Comparison of ENCODE assay signal across 12 mouse cellular contexts in genomic region chr2:174502831-174503460, GRCm38 (mm10). TPM values are rescaled to one million over a fixed set of nuclear protein-coding genes. Genes with fewer than 3 reads are reported as not detected.
DNase-seq lines count a peak whose midpoint lies in the region; ATAC-seq and TF ChIP-seq lines count a peak whose summit lies in the region.
"Had no signal": no experiment of that assay in that cellular context is flagged by ENCODE, and none has a peak within 500 bp of the region (broad histone marks: within the 10 kb centered on the region; RNA-seq: fewer than 3 reads in every experiment).

No protein-coding gene starts in this region.

- no peak for ATAC-seq in forebrain, embryonic 11.5 days (replicated peaks; ENCODE audit: low FRiP score)
- no peak for ATAC-seq in forebrain, postnatal 0 days
- ATAC-seq in kidney, embryonic 16.5 days (ENCODE audit: low FRiP score, low TSS enrichment), result peak; percentile 63; the same call in 1 of the 2 replicates

- in situ Hi-C loops in CH12.LX (cut with MboI; ENCODE audit: low pct_ligation_motif_present, low pct_unique_long_range_greater_than_20kb, low sequenced_read_pairs), result no loop called here

- no peak for TF ChIP-seq CTCF in forebrain, postnatal 0 days (IDR thresholded peaks at IDR 0.05; ENCODE audit: low read depth)
- no peak for TF ChIP-seq CTCF in CH12.LX (conservative IDR thresholded peaks at IDR 0.05 in 1 of 2, IDR thresholded peaks at IDR 0.05 in 1 of 2; ENCODE audit: low read depth in 2 of 2, low read length in 2 of 2)

- no peaks in the 10 kb centered on the region for H3K36me3 ChIP-seq in forebrain, embryonic 11.5 days (ENCODE audit: control insufficient read depth, insufficient read depth, low read length)
- H3K36me3 ChIP-seq in forebrain, postnatal 0 days (ENCODE audit: insufficient read depth), result no peaks in the 10 kb centered on the region
- H3K36me3 ChIP-seq in kidney, embryonic 16.5 days (ENCODE audit: insufficient read depth, low read length), result no peaks in the 10 kb centered on the region
- no peaks in the 10 kb centered on the region for H3K36me3 ChIP-seq in CH12.LX (replicated peaks in 1 of 2; ENCODE audit: control insufficient read depth in 1 of 2, insufficient read depth in 1 of 2, low read length in 1 of 2)
- H3K36me3 ChIP-seq: embryonic facial prominence, embryonic 10.5 days; forebrain, embryonic 15.5 days; liver, embryonic 15.5 days had no signal

- H3K9me3 ChIP-seq in forebrain, embryonic 11.5 days (ENCODE audit: control insufficient read depth, low read length), result no peaks in the 10 kb centered on the region
- no peaks in the 10 kb centered on the region for H3K9me3 ChIP-seq in forebrain, postnatal 0 days (ENCODE audit: low read length)
- H3K9me3 ChIP-seq in kidney, embryonic 16.5 days (ENCODE audit: low read length), result no peaks in the 10 kb centered on the region
- H3K9me3 ChIP-seq in CH12.LX (replicated peaks; ENCODE audit: low read length), result no peaks in the 10 kb centered on the region
- H3K9me3 ChIP-seq: embryonic facial prominence, embryonic 10.5 days; forebrain, embryonic 15.5 days; liver, embryonic 15.5 days had no signal

- H3K4me2 ChIP-seq in forebrain, embryonic 11.5 days (ENCODE audit: low read depth, low read length, severe bottlenecking), result no peak overlapping the region
- H3K4me2 ChIP-seq in forebrain, postnatal 0 days (ENCODE audit: low read depth), result no peak overlapping the region
- H3K4me2 ChIP-seq in kidney, embryonic 16.5 days (replicated peaks; ENCODE audit: low read depth, low read length), result peak overlapping the region; percentile 38
- peak overlapping the region; percentile 93 for H3K4me2 ChIP-seq in CH12.LX (ENCODE audit: insufficient read depth, low read depth, poor library complexity, severe bottlenecking)
- H3K4me2 ChIP-seq: forebrain, embryonic 15.5 days; liver, embryonic 15.5 days had no signal

- TF ChIP-seq RAD21 in CH12.LX (IDR thresholded peaks at IDR 0.05; ENCODE audit: low read depth, low read length), result no peak

- H3K4me1 ChIP-seq in forebrain, embryonic 11.5 days (replicated peaks; ENCODE audit: control insufficient read depth, insufficient read depth, low read length), result no peaks in the 10 kb centered on the region
- no peaks in the 10 kb centered on the region for H3K4me1 ChIP-seq in forebrain, postnatal 0 days (ENCODE audit: insufficient read depth)
- H3K4me1 ChIP-seq in kidney, embryonic 16.5 days (ENCODE audit: insufficient read depth, low read length), result peaks cover 13% of the 10 kb centered on the region; the same call in 1 of the 2 replicates
- H3K4me1 ChIP-seq in CH12.LX (ENCODE audit: control insufficient read depth in 1 of 2, insufficient read depth in 2 of 2), result peaks cover 2 to 10% of the 10 kb centered on the region in 2 experiments
- H3K4me1 ChIP-seq: liver, embryonic 15.5 days had no signal

- dilution Hi-C loops in CH12.LX (cut with MboI; ENCODE audit: extremely low pct_ligation_motif_present, extremely low pct_unique_long_range_greater_than_20kb, low sequenced_read_pairs), result no loop called here

- H3K27me3 ChIP-seq in forebrain, embryonic 11.5 days (ENCODE audit: control insufficient read depth, insufficient read depth, low read length), result no peaks in the 10 kb centered on the region
- no peaks in the 10 kb centered on the region for H3K27me3 ChIP-seq in forebrain, postnatal 0 days (ENCODE audit: insufficient read depth, low read length)
- no peaks in the 10 kb centered on the region for H3K27me3 ChIP-seq in kidney, embryonic 16.5 days (ENCODE audit: insufficient read depth, low read length)
- no peaks in the 10 kb centered on the region for H3K27me3 ChIP-seq in CH12.LX (replicated peaks)
- H3K27me3 ChIP-seq: forebrain, embryonic 15.5 days; liver, embryonic 15.5 days had no signal

- TF ChIP-seq POLR2A in CH12.LX (IDR thresholded peaks at IDR 0.05; ENCODE audit: low read depth, low read length), result peak; percentile 47

- 88% methylated on average over 25 of the region's 25 CpGs for WGBS in forebrain, embryonic 11.5 days
- WGBS in forebrain, postnatal 0 days, result 83% methylated on average over 25 of the region's 25 CpGs
- WGBS in kidney, embryonic 16.5 days, result 46% methylated on average over 25 of the region's 25 CpGs

- TF ChIP-seq EP300 in CH12.LX (IDR thresholded peaks at IDR 0.05; ENCODE audit: low read length), result no peak

- no peaks in the 10 kb centered on the region for H3K79me2 ChIP-seq in CH12.LX (replicated peaks; ENCODE audit: control insufficient read depth, extremely low read depth, insufficient read depth, poor library complexity, severe bottlenecking)

- no peak overlapping the region for H3K4me3 ChIP-seq in forebrain, embryonic 11.5 days (ENCODE audit: low read depth, low read length)
- no peak overlapping the region for H3K4me3 ChIP-seq in forebrain, postnatal 0 days (ENCODE audit: low read depth, low read length)
- H3K4me3 ChIP-seq in kidney, embryonic 16.5 days (ENCODE audit: low read length), result peak overlapping the region; percentile 11; the same call in 1 of the 2 replicates
- peak overlapping the region; percentile 26 to 63 (median 32) for H3K4me3 ChIP-seq in CH12.LX (replicated peaks in 1 of 3; ENCODE audit: low read depth in 2 of 3, low read length in 2 of 3, poor library complexity in 1 of 3)
- H3K4me3 ChIP-seq: embryonic facial prominence, embryonic 10.5 days; forebrain, embryonic 15.5 days; liver, embryonic 15.5 days had no signal

- DNase-seq in forebrain, embryonic 11.5 days (ENCODE audit: low spot score), result peak; percentile 44
- DNase-seq in forebrain, postnatal 0 days, result no peak
- DNase-seq in kidney, adult 8-10 months, result no peak
- DNase-seq in CH12.LX (ENCODE audit: extremely low read depth), result peak; percentile 52
- peak; percentile 49 for DNase-seq in brain, adult 2 months (ENCODE audit: low read depth, low spot score)
- no peak for DNase-seq in urinary bladder, adult 18-20 months (ENCODE audit: low spot score in 2 of 2)
- DNase-seq in layer of hippocampus, adult 11-12 months (ENCODE audit: low spot score), result no peak

- no peak overlapping the region for H3K9ac ChIP-seq in forebrain, embryonic 11.5 days (ENCODE audit: low read length)
- no peak overlapping the region for H3K9ac ChIP-seq in forebrain, postnatal 0 days
- H3K9ac ChIP-seq in kidney, embryonic 16.5 days (replicated peaks; ENCODE audit: low read length), result no peak overlapping the region
- H3K9ac ChIP-seq in CH12.LX (ENCODE audit: insufficient read depth, low read depth), result peak overlapping the region; percentile 64
- H3K9ac ChIP-seq: forebrain, embryonic 15.5 days; liver, embryonic 15.5 days had no signal

- H3K27ac ChIP-seq in forebrain, embryonic 11.5 days (ENCODE audit: low read depth, low read length), result no peak overlapping the region
- no peak overlapping the region for H3K27ac ChIP-seq in forebrain, postnatal 0 days (ENCODE audit: low read depth, low read length)
- no peak overlapping the region for H3K27ac ChIP-seq in kidney, embryonic 16.5 days (ENCODE audit: low read length)
- peak overlapping the region; percentile 46; the same call in 1 of the 2 replicates for H3K27ac ChIP-seq in CH12.LX (ENCODE audit: insufficient read depth, low read depth)
- H3K27ac ChIP-seq: embryonic facial prominence, embryonic 10.5 days; forebrain, embryonic 15.5 days; liver, embryonic 15.5 days; stomach, postnatal 0 days had no signal

TF ChIP-seq in CH12.LX, 34 proteins besides CTCF, POLR2A, EP300 and RAD21:
- TF ChIP-seq ELF1 (IDR thresholded peaks at IDR 0.05; ENCODE audit: low read depth, low read length) (0 out of 2 replicates have a peak, but pooled peaks have one; percentile 4), JUND (conservative IDR thresholded peaks at IDR 0.05; ENCODE audit: low read depth, low read length) (no peak), TBP (conservative IDR thresholded peaks at IDR 0.05; ENCODE audit: low read depth, low read length) (peak; percentile 62; the same call in 1 of the 2 replicates), HCFC1 (IDR thresholded peaks at IDR 0.05; ENCODE audit: low read depth, low read length) (no peak), MXI1 (IDR thresholded peaks at IDR 0.05; ENCODE audit: low read depth, low read length) (peak; percentile 42; the same call in 1 of the 2 replicates), NRF1 (IDR thresholded peaks at IDR 0.05; ENCODE audit: low read depth, low read length) (peak; percentile 42; the same call in 1 of the 2 replicates)

RNA-seq across cellular contexts. Expression of gene Prelid3b, which starts 30.1 kb away (rescaled TPM):
- 127 and 132 TPM in 2 replicates for polyA plus RNA-seq in forebrain, embryonic 11.5 days (2014; fragmentation: Nextera tagmentation; extraction: Ambion mirVana)
- total RNA-seq in forebrain, postnatal 0 days (2014; rRNA removed), result 68.7 and 77.2 TPM in 2 replicates
- polyA plus RNA-seq in forebrain, postnatal 0 days (2015; fragmentation: Nextera tagmentation; extraction: Ambion mirVana), result 106 and 107 TPM in 2 replicates
- 113 and 115 TPM in 2 replicates for polyA plus RNA-seq in kidney, embryonic 16.5 days (2015; fragmentation: Nextera tagmentation; extraction: Ambion mirVana)
- total RNA-seq in CH12.LX (2012; rRNA removed) (90.3 and 123 TPM in 2 replicates), CH12.LX (2014; rRNA removed) (187 TPM in 2 replicates)
- polyA plus RNA-seq in CH12.LX (2012; ENCODE audit: insufficient read length, low read depth), result 179 TPM in 2 replicates

RNA-seq across cellular contexts. Expression of gene Atp5e, which starts 39.0 kb away (rescaled TPM):
- 600 and 613 TPM in 2 replicates for polyA plus RNA-seq in forebrain, embryonic 11.5 days (2014; fragmentation: Nextera tagmentation; extraction: Ambion mirVana)
- 587 and 783 TPM in 2 replicates for total RNA-seq in forebrain, postnatal 0 days (2014; rRNA removed)
- polyA plus RNA-seq in forebrain, postnatal 0 days (2015; fragmentation: Nextera tagmentation; extraction: Ambion mirVana), result 714 and 873 TPM in 2 replicates
- polyA plus RNA-seq in kidney, embryonic 16.5 days (2015; fragmentation: Nextera tagmentation; extraction: Ambion mirVana), result 700 and 708 TPM in 2 replicates
- 699 and 716 TPM in 2 replicates for total RNA-seq in CH12.LX (2012; rRNA removed)
- 664 and 673 TPM in 2 replicates for total RNA-seq in CH12.LX (2014; rRNA removed)
- polyA plus RNA-seq in CH12.LX (2012; ENCODE audit: insufficient read length, low read depth), result 251 and 338 TPM in 2 replicates

RNA-seq across cellular contexts. Expression of gene Tubb1, which starts 52.5 kb away (rescaled TPM):
- polyA plus RNA-seq in forebrain, embryonic 11.5 days (2014; fragmentation: Nextera tagmentation; extraction: Ambion mirVana), result 4.9 and 6.3 TPM in 2 replicates
- 0.38 TPM in 1 of 2 replicates, not detected in the other for total RNA-seq in forebrain, postnatal 0 days (2014; rRNA removed)
- 0.11 TPM in 1 of 2 replicates, not detected in the other for polyA plus RNA-seq in forebrain, postnatal 0 days (2015; fragmentation: Nextera tagmentation; extraction: Ambion mirVana)
- polyA plus RNA-seq in kidney, embryonic 16.5 days (2015; fragmentation: Nextera tagmentation; extraction: Ambion mirVana), result 1.7 and 2.7 TPM in 2 replicates
- not detected in 2 replicates for total RNA-seq in CH12.LX (2012; rRNA removed)
- total RNA-seq in CH12.LX (2014; rRNA removed), result not detected in 2 replicates
- polyA plus RNA-seq in CH12.LX (2012; ENCODE audit: insufficient read length, low read depth), result not detected in 2 replicates

Comparison
In these comparisons a context has a peak if more than half of its experiments do, and no peak if none do; other contexts are left out.
1. DNase-seq: peak in forebrain, embryonic 11.5 days (single experiment), CH12.LX (single experiment) and brain, adult 2 months (single experiment); none in forebrain, postnatal 0 days (single experiment), kidney, adult 8-10 months (0 of 2), urinary bladder, adult 18-20 months (0 of 2) and layer of hippocampus, adult 11-12 months (single experiment).
2. H3K4me2 ChIP-seq: peak in kidney, embryonic 16.5 days (single experiment) and CH12.LX (single experiment); none in forebrain, embryonic 11.5 days (single experiment) and forebrain, postnatal 0 days (single experiment).
3. H3K4me3 ChIP-seq: peak in kidney, embryonic 16.5 days (single experiment) and CH12.LX (3 of 3); none in forebrain, embryonic 11.5 days (single experiment) and forebrain, postnatal 0 days (single experiment).